Mouse (Mus musculus) gastrocnemius, postnatal 10 days (tissue): ENCODE data around the gene Jph4. TPM values are rescaled to one million over a fixed set of nuclear protein-coding genes. Genes with fewer than 3 reads are reported as not detected.

Source experiments
- DNase-seq: peaks from one replicate; pipeline ENCODE4 v3.0.0; 2021; ENCODE audit warnings: mixed read lengths
- long read RNA-seq, 2 experiments: library from polyadenylated mRNA; stranded (forward); transcript quantifications; one replicate each; pipeline ENCODE4 v2.0.0; 2021
- total RNA-seq, 2 experiments: library from RNA; stranded (reverse); gene quantifications; 2 replicates each; pipeline ENCODE4 v1.2.3; 2021

The Jph4 gene
- 1 to 10 TPM; 1.5 to 1.6 TPM for total RNA-seq
- long read RNA-seq, experiment 1, partial matches to known transcripts, result 2 of 2 reads
- long read RNA-seq, experiment 1, other reads (novel, unspliced or antisense), result 0 of 2 reads
- long read RNA-seq, experiment 2, partial matches to known transcripts, result 1 of 1 reads
- long read RNA-seq, experiment 2, other reads (novel, unspliced or antisense), result 0 of 1 reads

- no peak for DNase-seq
Observed at GRCm38 (mm10) chr14:55116425-55117200, at the start of gene Jph4. TSS of gene Jph4 (minus strand) at chr14:55116935.

GRCm38 (mm10) chr14:55164172-55164806, 47.6 kb upstream of the Jph4 start:
- no peak for DNase-seq

DNA sequence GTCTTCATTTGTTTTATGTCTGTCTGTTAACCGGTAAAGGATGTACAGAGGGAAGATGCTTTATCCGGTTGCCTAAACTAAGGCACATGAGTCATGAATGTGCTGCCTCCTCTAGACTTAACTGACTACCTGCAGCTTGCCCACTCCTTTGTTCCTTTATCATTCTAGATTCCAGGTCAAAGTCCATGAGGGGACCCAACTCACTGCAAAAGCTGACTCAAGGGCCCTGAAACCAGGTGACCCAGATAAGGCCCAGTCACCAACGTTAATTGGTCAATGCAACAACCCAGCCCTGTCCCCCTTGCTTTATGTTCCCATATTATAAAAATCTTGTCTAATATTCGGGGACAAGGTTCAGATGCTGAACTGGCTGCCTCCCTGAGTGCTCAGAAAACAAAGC, 45.4 kb upstream of the Jph4 start:
- DNase-seq, result no peak

DNA sequence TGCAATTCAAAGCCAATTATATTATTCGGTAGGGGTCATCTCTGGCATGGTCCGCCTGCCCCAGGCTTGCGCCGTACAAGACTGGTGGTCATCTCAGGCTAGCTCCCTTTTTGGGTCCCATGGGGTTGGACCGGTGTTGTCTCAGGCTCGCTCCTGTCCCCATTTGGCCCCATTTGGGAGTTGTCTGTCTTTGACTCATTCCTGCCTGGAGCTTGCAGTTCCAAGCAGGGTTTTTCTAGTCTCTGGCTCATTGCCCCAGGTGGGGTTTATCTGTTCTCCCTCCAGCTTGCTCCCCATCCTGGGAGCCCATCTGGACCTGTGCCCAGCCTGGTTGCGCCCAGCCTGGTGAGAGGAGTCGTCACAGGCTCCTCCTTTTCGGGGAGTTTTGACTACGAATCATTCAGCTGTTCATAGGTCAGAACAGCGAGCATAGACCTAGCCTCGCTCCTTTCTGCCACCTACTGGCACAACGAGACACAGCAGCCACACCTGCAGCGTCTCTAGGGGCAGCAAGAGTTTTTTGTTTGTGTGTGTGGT, 44.4 kb upstream of the Jph4 start:
- peak; percentile 82 for DNase-seq

DNA sequence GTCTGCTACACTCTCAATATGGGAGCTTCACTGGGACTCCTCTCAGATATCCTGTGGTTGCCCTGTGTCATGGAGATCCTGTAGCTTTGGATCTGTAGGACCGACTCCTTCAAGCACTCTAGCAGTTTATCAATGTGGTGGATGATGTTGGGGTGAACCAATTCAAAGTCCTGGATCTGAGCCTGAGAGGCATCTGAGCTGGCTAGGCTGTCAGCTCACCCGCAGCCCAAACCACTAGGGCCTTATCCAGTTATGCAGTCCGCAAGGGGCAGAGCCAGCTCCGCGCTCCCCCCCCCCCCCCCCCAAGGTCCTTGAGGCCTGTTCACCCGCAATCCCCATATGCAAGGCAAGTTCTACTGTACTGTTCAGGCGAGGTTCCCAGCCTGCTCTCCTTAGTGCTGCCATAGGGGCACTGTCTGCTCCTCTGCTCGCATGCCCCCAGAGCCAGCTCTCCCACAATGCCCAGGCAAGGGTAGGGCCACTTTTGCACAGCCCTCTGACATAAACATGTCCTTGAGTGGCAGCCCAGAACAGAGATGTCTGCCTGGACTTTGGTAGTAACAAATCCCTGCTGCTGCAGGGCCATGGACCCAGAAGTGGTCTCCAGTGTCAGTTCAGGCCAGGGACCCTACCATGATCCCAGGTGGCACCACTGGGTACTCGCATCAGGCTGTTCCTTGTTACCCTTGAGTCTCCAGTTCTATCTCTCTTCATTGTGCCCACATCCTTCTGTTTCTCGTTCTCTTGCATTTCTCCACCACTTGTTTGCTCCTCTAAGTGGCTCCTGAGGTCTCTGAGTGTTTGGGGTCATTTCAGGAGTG, 43.7 kb upstream of the Jph4 start:
- DNase-seq, result no peak

DNA sequence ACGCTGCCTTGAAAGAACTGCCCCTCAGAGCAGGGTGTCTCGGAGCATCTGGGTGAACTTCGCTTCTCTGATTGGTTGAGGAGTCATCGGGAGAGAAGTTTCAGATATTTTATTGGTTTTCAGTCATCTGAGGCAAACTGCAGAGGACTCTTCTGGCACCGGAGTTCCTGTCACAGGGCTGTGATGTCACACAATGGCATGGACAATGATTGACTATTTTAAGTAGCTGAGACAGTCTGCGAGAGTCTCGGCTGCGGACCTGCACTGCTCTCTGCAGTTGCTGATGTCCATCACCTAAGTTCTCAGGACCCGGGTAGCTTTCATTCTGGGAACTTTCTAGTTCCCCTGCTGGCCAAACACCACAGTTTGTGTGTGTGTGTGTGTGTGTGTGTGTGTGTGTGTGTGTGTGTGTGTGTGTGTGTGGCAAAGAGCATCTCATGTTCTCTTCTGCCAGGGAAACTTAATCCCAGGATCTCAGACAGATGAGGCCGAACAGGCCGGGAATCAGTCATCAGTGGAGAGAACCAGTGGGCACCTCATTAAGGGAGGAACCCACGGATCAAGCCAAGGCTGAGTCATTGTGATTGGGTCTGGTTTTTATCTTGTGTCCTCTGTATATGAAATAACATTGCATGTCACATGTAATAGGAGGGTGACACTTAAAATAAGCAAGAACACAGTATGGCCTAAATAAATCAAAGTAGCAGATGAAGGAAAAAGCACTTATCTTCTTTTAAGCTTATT, 40.8 kb upstream of the Jph4 start:
- DNase-seq, result no peak

DNA sequence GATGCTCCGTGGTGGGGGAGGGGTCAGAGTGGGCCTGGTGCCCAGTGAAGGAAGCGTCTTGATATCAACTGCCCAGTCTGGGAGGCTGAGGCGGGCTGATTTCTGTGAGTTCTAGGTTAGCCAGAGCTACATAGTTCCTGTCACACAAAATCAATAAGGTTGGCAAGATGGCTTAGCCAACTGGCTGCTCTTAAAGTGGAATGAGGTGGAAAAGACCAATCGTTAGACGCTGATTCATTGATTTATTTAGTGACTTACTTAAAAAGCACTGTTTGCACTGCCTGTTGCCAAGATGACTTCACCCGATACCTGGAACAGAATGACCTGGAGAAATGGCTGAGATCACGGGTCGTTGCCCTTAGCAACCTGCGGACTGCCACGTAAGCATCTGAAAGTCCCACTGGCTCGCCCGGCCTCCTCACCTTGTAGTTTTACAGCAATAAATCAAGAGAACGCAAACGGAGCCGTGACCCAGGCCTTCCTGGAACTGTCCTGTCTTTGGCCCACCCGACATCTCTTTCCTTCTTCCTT, 36.3 kb upstream of the Jph4 start:
- no peak for DNase-seq

DNA sequence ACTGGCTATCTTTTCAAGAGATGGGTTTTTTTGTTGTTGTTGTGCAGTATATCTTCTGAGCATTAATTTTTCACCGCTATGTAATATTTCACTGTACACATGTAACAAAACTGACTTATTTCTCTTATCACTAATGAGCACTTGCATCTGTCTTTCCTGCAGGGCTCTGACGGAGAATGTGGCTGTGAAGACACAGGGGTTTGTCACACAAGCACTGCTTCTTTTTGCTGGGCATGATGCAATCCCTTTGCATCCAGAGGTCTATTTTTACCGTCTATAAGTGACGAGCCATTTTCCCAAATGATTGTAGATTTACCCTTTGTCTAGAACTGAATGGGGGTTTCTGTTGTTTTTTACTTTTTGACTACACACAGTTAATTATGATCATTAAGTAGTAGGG, 35.4 kb upstream of the Jph4 start:
- no peak for DNase-seq

- DNase-seq, result no peak
Observed at GRCm38 (mm10) chr14:55150985-55151384, 34.2 kb upstream of the Jph4 start.

- no peak for DNase-seq
Observed at GRCm38 (mm10) chr14:55149041-55149440, 32.3 kb upstream of the Jph4 start.

DNA sequence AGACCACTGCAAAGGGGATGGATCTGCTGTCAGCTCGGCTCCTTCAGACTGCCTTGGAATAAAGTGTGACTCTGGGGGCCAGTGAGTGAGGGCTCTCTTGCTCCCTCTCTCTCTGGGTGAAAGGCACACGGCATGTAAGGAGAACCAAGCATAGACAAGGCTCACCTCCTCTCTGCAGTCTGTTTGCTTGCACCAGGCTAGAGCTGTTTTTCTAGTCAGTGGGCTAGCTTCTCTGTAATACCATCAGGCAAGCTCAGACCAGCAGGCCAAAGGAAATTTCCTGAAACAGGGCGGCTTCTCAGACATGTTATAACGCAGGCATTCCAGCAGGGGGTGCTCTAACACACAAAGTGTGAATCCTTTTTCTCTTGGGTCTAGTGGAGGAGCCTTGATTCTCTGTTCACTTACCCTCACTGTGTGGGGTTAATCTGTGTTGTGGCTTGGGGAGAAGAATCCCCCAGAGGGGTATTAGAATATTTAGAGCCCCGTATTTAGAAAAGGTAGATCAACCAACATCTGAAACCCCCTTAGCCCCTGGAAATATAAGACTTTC, 31.7 kb upstream of the Jph4 start:
- DNase-seq, result peak; percentile 72

- DNase-seq, result peak; percentile 69
Observed at GRCm38 (mm10) chr14:55146829-55147401, 30.2 kb upstream of the Jph4 start.

DNA sequence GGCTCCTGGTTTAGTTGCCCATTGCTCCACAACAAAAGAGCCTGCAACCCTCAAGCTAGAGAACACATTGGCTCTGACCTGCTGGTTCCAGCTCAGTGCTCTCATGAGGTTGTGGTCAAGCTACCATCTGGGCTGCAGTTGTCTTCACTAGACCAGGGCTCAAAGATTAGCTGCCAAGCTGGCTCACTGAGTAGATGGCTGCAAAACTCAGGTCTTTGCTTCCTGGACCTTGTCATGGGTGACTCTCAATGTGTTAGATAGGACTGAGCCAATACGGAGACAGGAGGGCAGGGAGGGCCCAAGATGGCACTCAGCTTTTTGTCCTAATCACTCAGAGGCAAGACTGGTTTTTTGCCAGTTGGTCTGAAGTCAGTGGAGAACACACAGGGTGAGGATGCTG, 29.6 kb upstream of the Jph4 start:
- DNase-seq, result no peak

GRCm38 (mm10) chr14:55139313-55139712, 22.6 kb upstream of the Jph4 start:
- no peak for DNase-seq

- no peak for DNase-seq
Observed at GRCm38 (mm10) chr14:55135676-55136075, 18.9 kb upstream of the Jph4 start.

DNA sequence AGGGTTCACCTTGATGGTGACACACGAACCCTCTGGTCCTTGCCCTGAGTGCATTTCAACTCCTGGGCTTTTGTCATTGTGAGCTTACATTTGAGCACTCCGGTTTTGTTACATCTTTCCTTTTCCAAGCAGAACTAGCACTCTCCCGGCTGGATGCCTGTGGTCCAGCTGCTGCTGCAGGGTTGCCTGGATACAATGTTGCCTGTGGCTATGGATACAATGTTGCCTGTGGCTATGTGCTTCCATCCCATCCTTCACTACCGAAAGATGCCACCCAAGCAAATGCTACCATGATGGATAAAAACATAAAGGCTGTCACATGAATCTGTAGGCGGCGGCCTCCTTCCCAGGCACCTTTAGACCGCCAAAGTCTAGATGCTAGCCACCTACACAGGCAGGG, 9.8 kb upstream of the Jph4 start:
- DNase-seq, result no peak

- DNase-seq, result no peak
Observed at GRCm38 (mm10) chr14:55125711-55126110, 9.0 kb upstream of the Jph4 start.

DNA sequence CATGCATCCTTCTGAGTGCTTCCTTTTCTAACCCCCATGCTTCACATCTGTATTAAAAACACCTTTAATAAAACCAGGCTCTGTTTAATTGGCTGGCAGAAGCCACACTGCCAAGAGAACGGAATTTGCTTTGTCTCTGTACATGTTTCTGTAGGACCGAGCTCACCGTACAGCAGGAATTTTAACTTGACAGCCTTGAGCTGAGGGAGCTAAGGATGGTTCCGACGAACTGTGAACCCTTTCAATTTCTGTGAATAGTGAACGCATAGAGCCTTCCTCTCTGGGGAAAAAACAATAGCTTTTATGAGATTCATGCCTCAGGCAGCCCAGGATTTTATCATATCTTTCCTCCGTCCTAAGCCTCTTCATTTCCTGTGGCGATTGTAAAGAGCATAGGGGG, 5.6 kb upstream of the Jph4 start:
- DNase-seq, result no peak

DNA sequence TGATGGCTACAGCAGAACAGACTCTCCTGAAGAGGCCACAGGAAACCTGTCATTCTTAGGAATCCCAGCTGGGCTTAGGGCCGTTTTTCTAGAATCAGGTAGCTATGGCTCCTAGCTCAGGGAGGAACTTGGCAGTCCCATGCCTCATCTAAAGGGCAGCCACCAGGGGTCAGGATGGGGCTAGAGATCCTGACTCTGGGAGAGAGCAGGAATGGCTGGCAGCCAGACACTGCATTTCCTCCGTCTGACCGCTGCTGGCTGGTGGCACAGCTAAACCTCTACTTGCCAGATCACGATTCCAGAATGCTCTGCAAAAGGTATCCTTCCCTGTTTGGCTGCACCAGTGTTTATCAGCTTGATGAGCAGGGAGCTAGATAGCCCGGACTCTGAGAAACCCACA, 5.2 kb upstream of the Jph4 start:
- peak; percentile 88 for DNase-seq

GRCm38 (mm10) chr14:55119421-55120134, 2.8 kb upstream of the Jph4 start:
- DNase-seq, result no peak
